Mouse (Mus musculus) embryonic facial prominence, embryonic 13.5 days (tissue): ENCODE measurements at regions not wholly inside any gene's neighbourhood (a gene's known extent, or its start where the extent isn't known, plus 50 kb on each side); places are given as distances from the start of the nearest gene placed in this dataset.

ENCODE experiments used
- ATAC-seq: fragments of 200-750 bp; cut with Nextera tagmentation; 2 replicates; pipeline ENCODE4 v1.8.0; 2017; ENCODE audit warnings: low read depth; ENCODE audit not compliant: insufficient number of reproducible peaks, insufficient read depth, low FRiP score, low TSS enrichment
- H3K27ac ChIP-seq: fragments of 300-500 bp; sonication (generic); 2 replicates; pipeline ENCODE4 v1.5.1; 2015; ENCODE audit warnings: moderate library complexity, mild to moderate bottlenecking, inconsistent platforms
- H3K27me3 ChIP-seq: fragments of 300-500 bp; sonication (generic); 2 replicates; pipeline ENCODE4 v1.6.1; 2015; ENCODE audit warnings: mild to moderate bottlenecking, inconsistent platforms
- H3K36me3 ChIP-seq: fragments of 300-500 bp; sonication (generic); 2 replicates; pipeline ENCODE4 v1.6.1; 2015; ENCODE audit warnings: mild to moderate bottlenecking, inconsistent platforms
- H3K4me1 ChIP-seq: fragments of 300-500 bp; sonication (generic); 2 replicates; pipeline ENCODE4 v1.6.1; 2015; ENCODE audit warnings: inconsistent platforms
- H3K4me2 ChIP-seq: fragments of 300-500 bp; sonication (generic); 2 replicates; pipeline ENCODE4 v1.6.1; 2015; ENCODE audit warnings: moderate library complexity, mild to moderate bottlenecking, inconsistent platforms
- H3K4me3 ChIP-seq: fragments of 300-500 bp; sonication (generic); 2 replicates; pipeline ENCODE4 v1.5.1; 2015; ENCODE audit warnings: mild to moderate bottlenecking, inconsistent platforms
- H3K9ac ChIP-seq: fragments of 300-500 bp; sonication (generic); 2 replicates; pipeline ENCODE4 v1.6.1; 2015; ENCODE audit warnings: mild to moderate bottlenecking, inconsistent platforms
- H3K9me3 ChIP-seq: fragments of 300-500 bp; sonication (generic); 2 replicates; pipeline ENCODE4 v1.6.1; 2016; ENCODE audit warnings: inconsistent platforms
- WGBS: fragments of 180-500 bp; shearing (Covaris S2); methylation state at CpG from one replicate; pipeline ENCODE4 v1.1.7; 2015; ENCODE audit warnings: mixed read lengths; 5-methylcytosine and 5-hydroxymethylcytosine counted together

- Histone ChIP-seq H3K36me3 (no peaks in the 10 kb centered on the region), H3K4me2 (no peak overlapping the region), H3K27ac (no peak overlapping the region), H3K4me3 (no peak overlapping the region), H3K9me3 (no peaks in the 10 kb centered on the region), H3K27me3 (no peaks in the 10 kb centered on the region), H3K4me1 (peaks cover 64% of the 10 kb centered on the region), H3K9ac (no peak overlapping the region)
- no peak for ATAC-seq
- WGBS = 59% methylated on average over 10 of the region's 10 CpGs
These were observed 94.7 kb upstream of the Adgrl2 start for GRCm38 (mm10) chr3:149084861-149085598.

- WGBS = 44% methylated on average over 11 of the region's 11 CpGs
- Histone ChIP-seq H3K27me3 (no peaks in the 10 kb centered on the region), H3K4me2 (peak overlapping the region; percentile 16; the same call in 1 of the 2 replicates), H3K27ac (no peak overlapping the region), H3K4me1 (peaks cover 48% of the 10 kb centered on the region), H3K9ac (no peak overlapping the region), H3K36me3 (no peaks in the 10 kb centered on the region), H3K9me3 (no peaks in the 10 kb centered on the region), H3K4me3 (no peak overlapping the region)
- no peak for ATAC-seq
These were observed 93.0 kb upstream of the Adgrl2 start for GRCm38 (mm10) chr3:149083391-149083790.

- ATAC-seq = no peak
- Histone ChIP-seq H3K9ac (no peak overlapping the region), H3K9me3 (no peaks in the 10 kb centered on the region), H3K4me1 (peaks cover 26% of the 10 kb centered on the region), H3K4me3 (no peak overlapping the region), H3K36me3 (no peaks in the 10 kb centered on the region), H3K27me3 (no peaks in the 10 kb centered on the region), H3K27ac (no peak overlapping the region), H3K4me2 (no peak overlapping the region)
- WGBS = 20% methylated on average over 4 of the region's 4 CpGs
These were observed 88.5 kb upstream of the Adgrl2 start for GRCm38 (mm10) chr3:149078881-149079280.

- Histone ChIP-seq H3K27me3 (no peaks in the 10 kb centered on the region), H3K9me3 (no peaks in the 10 kb centered on the region), H3K4me3 (no peak overlapping the region), H3K9ac (no peak overlapping the region), H3K27ac (no peak overlapping the region), H3K36me3 (no peaks in the 10 kb centered on the region), H3K4me1 (peaks cover 18% of the 10 kb centered on the region), H3K4me2 (peak overlapping the region; percentile 29)
- 46% methylated on average over 21 of the region's 21 CpGs for WGBS
- ATAC-seq = no peak
These were observed 86.7 kb upstream of the Adgrl2 start for GRCm38 (mm10) chr3:149076928-149077551.

- no peak for ATAC-seq
- WGBS = 28% methylated on average over 5 of the region's 5 CpGs
These were observed 85.1 kb upstream of the Adgrl2 start for GRCm38 (mm10) chr3:149075488-149075851.

GRCm38 (mm10) chr3:149074658-149075487 lies 84.5 kb upstream of the Adgrl2 start:
- Histone ChIP-seq H3K4me2 (peak overlapping the region; percentile 57), H3K4me3 (peak overlapping the region; percentile 24), H3K27me3 (no peaks in the 10 kb centered on the region), H3K27ac (peak overlapping the region; percentile 55; the same call in 1 of the 2 replicates), H3K9ac (peak overlapping the region; percentile 53), H3K36me3 (no peaks in the 10 kb centered on the region), H3K4me1 (peaks cover 23% of the 10 kb centered on the region), H3K9me3 (no peaks in the 10 kb centered on the region)
- ATAC-seq = no peak
- 15% methylated on average over 27 of the region's 27 CpGs for WGBS

More at GRCm38 (mm10) chr3:149075488-149075851, 85.1 kb upstream of the Adgrl2 start:
- H3K36me3 ChIP-seq = no peaks in the 10 kb centered on the region
- H3K9ac ChIP-seq = no peak overlapping the region
- H3K27me3 ChIP-seq = no peaks in the 10 kb centered on the region
- peak overlapping the region; percentile 57 for H3K4me2 ChIP-seq
- H3K4me3 ChIP-seq = peak overlapping the region; percentile 24
- no peaks in the 10 kb centered on the region for H3K9me3 ChIP-seq
- no peak overlapping the region for H3K27ac ChIP-seq
- H3K4me1 ChIP-seq = peaks cover 18% of the 10 kb centered on the region

GRCm38 (mm10) chr3:149070201-149070600 lies 79.8 kb upstream of the Adgrl2 start:
- H3K36me3 ChIP-seq = no peaks in the 10 kb centered on the region
- no peaks in the 10 kb centered on the region for H3K27me3 ChIP-seq
- no peak overlapping the region for H3K4me2 ChIP-seq
- no peak overlapping the region for H3K9ac ChIP-seq
- no peaks in the 10 kb centered on the region for H3K9me3 ChIP-seq
- WGBS = 71% methylated on average over 7 of the region's 7 CpGs
- H3K27ac ChIP-seq = no peak overlapping the region
- H3K4me1 ChIP-seq = peaks cover 19% of the 10 kb centered on the region
- no peak for ATAC-seq
- H3K4me3 ChIP-seq = no peak overlapping the region

- Histone ChIP-seq H3K9me3 (no peaks in the 10 kb centered on the region), H3K4me3 (no peak overlapping the region), H3K27me3 (no peaks in the 10 kb centered on the region), H3K27ac (no peak overlapping the region), H3K4me2 (no peak overlapping the region), H3K4me1 (peaks cover 13% of the 10 kb centered on the region), H3K36me3 (no peaks in the 10 kb centered on the region), H3K9ac (no peak overlapping the region)
- WGBS = 81% methylated on average over 9 of the region's 9 CpGs
- ATAC-seq = no peak
These were observed 79.1 kb upstream of the Adgrl2 start for GRCm38 (mm10) chr3:149069436-149069835.

GRCm38 (mm10) chr3:149068821-149069220 lies 78.5 kb upstream of the Adgrl2 start:
- WGBS = 36% methylated on average over 7 of the region's 7 CpGs
- Histone ChIP-seq H3K4me3 (no peak overlapping the region), H3K9me3 (no peaks in the 10 kb centered on the region), H3K4me2 (peak overlapping the region; percentile 11), H3K36me3 (no peaks in the 10 kb centered on the region), H3K27ac (no peak overlapping the region), H3K27me3 (no peaks in the 10 kb centered on the region), H3K9ac (no peak overlapping the region), H3K4me1 (peaks cover 12% of the 10 kb centered on the region)
- ATAC-seq = no peak

- Histone ChIP-seq H3K9me3 (no peaks in the 10 kb centered on the region), H3K27ac (no peak overlapping the region), H3K4me3 (no peak overlapping the region), H3K4me1 (peaks cover 12% of the 10 kb centered on the region), H3K9ac (no peak overlapping the region), H3K36me3 (no peaks in the 10 kb centered on the region), H3K27me3 (no peaks in the 10 kb centered on the region), H3K4me2 (no peak overlapping the region)
- ATAC-seq = no peak
- WGBS = 83% methylated on average over 7 of the region's 7 CpGs
These were observed 77.4 kb upstream of the Adgrl2 start for GRCm38 (mm10) chr3:149067758-149068157.

- Histone ChIP-seq H3K9me3 (no peaks in the 10 kb centered on the region), H3K4me3 (no peak overlapping the region), H3K27me3 (no peaks in the 10 kb centered on the region), H3K9ac (no peak overlapping the region), H3K27ac (no peak overlapping the region), H3K36me3 (no peaks in the 10 kb centered on the region), H3K4me2 (no peak overlapping the region), H3K4me1 (peaks cover 21% of the 10 kb centered on the region)
- WGBS = 48% methylated on average over 12 of the region's 12 CpGs
- no peak for ATAC-seq
These were observed 64.7 kb upstream of the Adgrl2 start for GRCm38 (mm10) chr3:149055077-149055476.
